Comparison of ENCODE assay signal across 9 mouse cellular contexts in genomic region chr2:131094823-131095222, GRCm38 (mm10). TPM values are rescaled to one million over a fixed set of nuclear protein-coding genes. Genes with fewer than 3 reads are reported as not detected.
A peak's percentile ranks its signal among the peaks of the same experiment; 100 is the strongest.
DNase-seq lines count a peak whose midpoint lies in the region; ATAC-seq and TF ChIP-seq lines count a peak whose summit lies in the region.
"Had no signal": no experiment of that assay in that cellular context is flagged by ENCODE, and none has a peak within 500 bp of the region (broad histone marks: within the 10 kb centered on the region; RNA-seq: fewer than 3 reads in every experiment).

No protein-coding gene starts in this region.

- ATAC-seq in kidney, postnatal 0 days (replicated peaks; ENCODE audit: low FRiP score, low read depth), result 0 out of 2 replicates have a peak, but pooled peaks have one; percentile 18
- 0 out of 2 replicates have a peak, but pooled peaks have one; percentile 56 for ATAC-seq in neural tube, embryonic 13.5 days (ENCODE audit: low read depth)

- H3K9me3 ChIP-seq in kidney, postnatal 0 days (replicated peaks; ENCODE audit: low read length), result no peaks in the 10 kb centered on the region
- no peaks in the 10 kb centered on the region for H3K9me3 ChIP-seq in neural tube, embryonic 13.5 days
- H3K9me3 ChIP-seq: heart, embryonic 13.5 days had no signal

- no peak overlapping the region for H3K27ac ChIP-seq in kidney, postnatal 0 days
- H3K27ac ChIP-seq in liver, adult 2 months (replicated peaks; ENCODE audit: insufficient read depth, low read depth, low read length), result no peak overlapping the region
- no peak overlapping the region for H3K27ac ChIP-seq in neural tube, embryonic 13.5 days (replicated peaks)

- no peaks in the 10 kb centered on the region for H3K79me2 ChIP-seq in liver, adult 2 months (ENCODE audit: control insufficient read depth, insufficient read depth, low read length)

- no peak for TF ChIP-seq POLR2A in liver, adult 2 months (IDR thresholded peaks at IDR 0.05; ENCODE audit: extremely low read depth, insufficient read depth, low read length)

- peaks cover 6% of the 10 kb centered on the region; the same call in 1 of the 2 replicates for H3K4me1 ChIP-seq in kidney, postnatal 0 days (replicated peaks; ENCODE audit: insufficient read depth, low read length)
- H3K4me1 ChIP-seq in liver, adult 2 months (ENCODE audit: control insufficient read depth, insufficient read depth, low read length), result no peaks in the 10 kb centered on the region; the same call in 1 of the 2 replicates
- H3K4me1 ChIP-seq in neural tube, embryonic 13.5 days (replicated peaks), result 0 out of 2 replicates have a peak, but pooled peaks cover 6% of the 10 kb centered on the region

- H3K27me3 ChIP-seq in kidney, postnatal 0 days (ENCODE audit: insufficient read depth, low read length), result no peaks in the 10 kb centered on the region
- H3K27me3 ChIP-seq in liver, adult 2 months (ENCODE audit: control insufficient read depth, insufficient read depth, low read length), result no peaks in the 10 kb centered on the region
- H3K27me3 ChIP-seq in neural tube, embryonic 13.5 days, result no peaks in the 10 kb centered on the region
- H3K27me3 ChIP-seq: heart, embryonic 13.5 days had no signal

- TF ChIP-seq CTCF in kidney, postnatal 0 days (IDR thresholded peaks at IDR 0.05; ENCODE audit: low read depth), result peak; percentile 89
- TF ChIP-seq CTCF in liver, adult 2 months (IDR thresholded peaks at IDR 0.05; ENCODE audit: low read depth, low read length), result peak; percentile 92

- WGBS in kidney, postnatal 0 days, result 0% methylated on average over 1 of the region's 1 CpGs
- WGBS in liver, adult 2 months, result 0% methylated on average over 1 of the region's 1 CpGs
- 0% methylated on average over 1 of the region's 1 CpGs for WGBS in neural tube, embryonic 13.5 days

- H3K36me3 ChIP-seq in kidney, postnatal 0 days (ENCODE audit: insufficient read depth, low read length), result no peaks in the 10 kb centered on the region
- H3K36me3 ChIP-seq in liver, adult 2 months (ENCODE audit: control insufficient read depth, insufficient read depth, low read length), result no peaks in the 10 kb centered on the region
- no peaks in the 10 kb centered on the region for H3K36me3 ChIP-seq in neural tube, embryonic 13.5 days
- H3K36me3 ChIP-seq: heart, embryonic 13.5 days had no signal

- H3K9ac ChIP-seq in kidney, postnatal 0 days (ENCODE audit: low read depth, low read length), result no peak overlapping the region
- H3K9ac ChIP-seq in liver, adult 2 months (ENCODE audit: low read depth, low read length), result no peak overlapping the region
- no peak overlapping the region for H3K9ac ChIP-seq in neural tube, embryonic 13.5 days
- H3K9ac ChIP-seq: heart, embryonic 13.5 days had no signal

- no peak overlapping the region for H3K4me2 ChIP-seq in kidney, postnatal 0 days (ENCODE audit: low read length)
- H3K4me2 ChIP-seq in neural tube, embryonic 13.5 days, result no peak overlapping the region
- H3K4me2 ChIP-seq: heart, embryonic 13.5 days had no signal

- peak; percentile 77 for DNase-seq in CD4-positive helper T cell, adult 2 months (ENCODE audit: low read depth, low spot score)
- peak; percentile 86 for DNase-seq in adrenal gland, postnatal 10 days
- DNase-seq in embryo, embryonic 11.5 days (ENCODE audit: low read depth, low spot score), result peak; percentile 72
- peak; percentile 9 for DNase-seq in gonadal fat pad, adult 2 months (ENCODE audit: low read depth)
- peak; percentile 86 for DNase-seq in kidney, postnatal 0 days (ENCODE audit: low spot score)
- peak; percentile 26 for DNase-seq in liver, adult 2 months (ENCODE audit: extremely low read depth, low read depth, low spot score)
- peak; percentile 43 for DNase-seq in telencephalon, adult 2 months (ENCODE audit: low read depth, low spot score)

- H3K4me3 ChIP-seq in kidney, postnatal 0 days (replicated peaks; ENCODE audit: low read depth, low read length), result no peak overlapping the region
- H3K4me3 ChIP-seq in liver, adult 2 months (ENCODE audit: insufficient read depth, low read depth, low read length), result no peak overlapping the region
- H3K4me3 ChIP-seq in neural tube, embryonic 13.5 days, result no peak overlapping the region
- H3K4me3 ChIP-seq: heart, embryonic 13.5 days had no signal

RNA-seq across cellular contexts. Expression of gene Siglec1, which starts 8.3 kb away (rescaled TPM):
- 1 to 10 TPM; 3.8 to 3.9 TPM for total RNA-seq in adrenal gland, postnatal 10 days (2021)
- polyA plus RNA-seq in gonadal fat pad, adult 2 months (2012; rRNA removed), result 12.7 and 16.5 TPM in 2 replicates
- 0.33 and 0.41 TPM in 2 replicates for polyA plus RNA-seq in kidney, postnatal 0 days (2015; fragmentation: Nextera tagmentation; extraction: Ambion mirVana)
- total RNA-seq in liver, adult 2 months (2014; rRNA removed), result 4.5 and 5.6 TPM in 2 replicates
- polyA plus RNA-seq in liver, adult 2 months (2012; rRNA removed), result 3.2 and 9.9 TPM in 2 replicates
- polyA plus RNA-seq in neural tube, embryonic 13.5 days (2015; fragmentation: Nextera tagmentation; extraction: Ambion mirVana), result 0.13 and 0.36 TPM in 2 replicates

RNA-seq across cellular contexts. Expression of gene Adam33, which starts 31.2 kb away (rescaled TPM):
- total RNA-seq in adrenal gland, postnatal 10 days (2021), result 1 to 10 TPM; 2.4 to 3.9 TPM
- polyA plus RNA-seq in gonadal fat pad, adult 2 months (2012; rRNA removed), result 20.6 and 25.6 TPM in 2 replicates
- 1.1 and 1.9 TPM in 2 replicates for polyA plus RNA-seq in kidney, postnatal 0 days (2015; fragmentation: Nextera tagmentation; extraction: Ambion mirVana)
- 0.28 and 0.67 TPM in 2 replicates for total RNA-seq in liver, adult 2 months (2014; rRNA removed)
- polyA plus RNA-seq in liver, adult 2 months (2012; rRNA removed), result 1.1 and 1.7 TPM in 2 replicates
- polyA plus RNA-seq in neural tube, embryonic 13.5 days (2015; fragmentation: Nextera tagmentation; extraction: Ambion mirVana), result 0.59 and 1.3 TPM in 2 replicates

RNA-seq across cellular contexts. Expression of gene Hspa12b, which starts 32.3 kb away (rescaled TPM):
- total RNA-seq in adrenal gland, postnatal 10 days (2021), result 10 to 100 TPM; 23.5 to 27.5 TPM
- polyA plus RNA-seq in gonadal fat pad, adult 2 months (2012; rRNA removed), result 21.7 and 30.8 TPM in 2 replicates
- 9.4 and 9.8 TPM in 2 replicates for polyA plus RNA-seq in kidney, postnatal 0 days (2015; fragmentation: Nextera tagmentation; extraction: Ambion mirVana)
- 0.87 and 1.0 TPM in 2 replicates for total RNA-seq in liver, adult 2 months (2014; rRNA removed)
- 0.67 and 1.1 TPM in 2 replicates for polyA plus RNA-seq in liver, adult 2 months (2012; rRNA removed)
- polyA plus RNA-seq in neural tube, embryonic 13.5 days (2015; fragmentation: Nextera tagmentation; extraction: Ambion mirVana), result 5.1 and 6.0 TPM in 2 replicates

RNA-seq across cellular contexts. Expression of gene Gm11037, which starts 38.5 kb away (rescaled TPM):
- not detected for total RNA-seq in adrenal gland, postnatal 10 days (2021)
- not detected in 2 replicates for polyA plus RNA-seq in gonadal fat pad, adult 2 months (2012; rRNA removed)
- polyA plus RNA-seq in kidney, postnatal 0 days (2015; fragmentation: Nextera tagmentation; extraction: Ambion mirVana), result not detected in 2 replicates
- total RNA-seq in liver, adult 2 months (2014; rRNA removed), result not detected in 2 replicates
- not detected in 2 replicates for polyA plus RNA-seq in liver, adult 2 months (2012; rRNA removed)
- polyA plus RNA-seq in neural tube, embryonic 13.5 days (2015; fragmentation: Nextera tagmentation; extraction: Ambion mirVana), result not detected in 2 replicates
- polyA plus RNA-seq: heart, embryonic 13.5 days had no signal

RNA-seq across cellular contexts. Expression of gene Gfra4, which starts 51.9 kb away (rescaled TPM):
- 10 to 100 TPM in 1 of 2 experiments, 1 to 10 TPM in 1; 8.5 to 15.1 TPM for total RNA-seq in adrenal gland, postnatal 10 days (2021)
- 30.3 and 35.7 TPM in 2 replicates for polyA plus RNA-seq in gonadal fat pad, adult 2 months (2012; rRNA removed)
- 14.2 and 14.5 TPM in 2 replicates for polyA plus RNA-seq in kidney, postnatal 0 days (2015; fragmentation: Nextera tagmentation; extraction: Ambion mirVana)
- not detected in 2 replicates for total RNA-seq in liver, adult 2 months (2014; rRNA removed)
- polyA plus RNA-seq in liver, adult 2 months (2012; rRNA removed), result 0.07 and 0.17 TPM in 2 replicates
- 21.3 and 21.8 TPM in 2 replicates for polyA plus RNA-seq in neural tube, embryonic 13.5 days (2015; fragmentation: Nextera tagmentation; extraction: Ambion mirVana)

Comparison
In these comparisons a context has a peak if more than half of its experiments do, and no peak if none do; other contexts are left out.
1. DNase-seq: peak in every context shown above with its lines; median percentile 86 in adrenal gland, postnatal 10 days; 86 in kidney, postnatal 0 days; 77 in CD4-positive helper T cell, adult 2 months; 72 in embryo, embryonic 11.5 days; 43 in telencephalon, adult 2 months; 26 in liver, adult 2 months; 9 in gonadal fat pad, adult 2 months.